Mouse (Mus musculus): ENCODE data around the gene Snupn.

- no peak for TF ChIP-seq POLR2A (IDR thresholded peaks at IDR 0.05; ENCODE audit: borderline replicate concordance, control insufficient read depth, low read depth, low read length)
- TF ChIP-seq CTCF (IDR thresholded peaks at IDR 0.05; ENCODE audit: control insufficient read depth, insufficient read depth, low read length): no peak
Observed at GRCm38 (mm10) chr9:57003011-57003410, 52.3 kb downstream of the Snupn start.
